Mouse (Mus musculus): ENCODE measurements around the gene Pla2g4d.
"Not testable (repeated sequence)": the region's sequence is repeated elsewhere in the genome, so short reads cannot be mapped to it uniquely, and the experiment has no call there.

Pla2g4d gene

DNA sequence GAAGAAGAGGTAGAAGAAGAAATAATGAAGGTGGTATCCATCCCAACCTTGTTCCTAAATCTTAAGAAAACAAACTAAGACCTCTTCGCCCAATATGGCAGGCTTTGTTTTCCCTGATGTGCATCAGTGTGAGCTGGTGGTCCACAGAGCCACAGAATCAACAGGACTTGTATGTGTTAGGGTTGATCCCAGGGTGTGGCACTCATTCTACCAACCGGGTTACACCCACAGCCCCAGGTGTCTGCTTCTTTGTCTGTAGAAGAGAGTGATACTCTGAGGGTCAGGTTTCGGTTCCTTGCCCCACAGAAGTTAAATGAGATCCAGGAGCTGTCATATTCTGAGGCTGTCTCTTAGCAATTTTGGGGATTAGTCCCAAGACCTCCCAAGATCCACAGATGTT is 27.7 kb downstream of the Pla2g4d start:
- no peak for DNase-seq (ENCODE audit: low spot score)

DNA sequence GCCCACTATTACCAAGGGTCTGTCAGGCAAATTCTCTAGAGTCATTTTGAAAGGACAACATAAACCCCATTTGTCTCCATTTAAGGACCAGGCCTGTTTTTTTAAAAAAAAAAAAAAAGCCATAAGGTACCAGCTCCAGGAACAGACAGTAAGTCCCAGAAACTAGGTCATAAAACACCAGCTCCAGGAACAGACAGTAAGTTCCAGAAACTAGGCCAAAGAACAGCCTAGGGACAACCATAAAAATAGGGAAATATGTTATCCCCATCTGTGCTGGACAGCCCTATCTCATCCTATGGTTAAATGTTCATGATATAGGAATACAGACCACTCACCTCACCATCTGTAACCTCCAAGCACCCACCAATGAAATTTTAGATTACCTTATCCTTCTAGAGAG is 32.7 kb downstream of the Pla2g4d start:
- DNase-seq (ENCODE audit: low spot score), result no peak

DNA sequence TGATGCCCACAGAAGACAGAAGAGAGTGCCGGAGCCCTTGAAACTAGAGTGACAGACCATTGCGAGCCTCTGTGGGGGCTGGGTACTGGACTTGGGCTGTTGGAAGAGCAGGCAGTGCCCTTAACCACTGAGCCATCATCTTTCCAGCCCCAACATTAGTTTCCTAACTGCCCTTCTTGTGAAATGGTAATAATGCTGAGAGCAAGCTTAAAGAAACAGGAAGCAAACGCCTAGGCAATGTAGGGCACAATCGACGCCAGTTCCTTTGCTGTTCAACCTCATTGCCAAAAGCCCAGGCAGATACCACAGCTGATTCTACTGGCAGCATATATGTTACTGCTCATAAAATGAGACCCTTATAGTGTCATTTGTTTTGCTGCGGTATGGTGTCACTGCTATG is 36.4 kb downstream of the Pla2g4d start:
- no peak for DNase-seq (ENCODE audit: low spot score)

DNA sequence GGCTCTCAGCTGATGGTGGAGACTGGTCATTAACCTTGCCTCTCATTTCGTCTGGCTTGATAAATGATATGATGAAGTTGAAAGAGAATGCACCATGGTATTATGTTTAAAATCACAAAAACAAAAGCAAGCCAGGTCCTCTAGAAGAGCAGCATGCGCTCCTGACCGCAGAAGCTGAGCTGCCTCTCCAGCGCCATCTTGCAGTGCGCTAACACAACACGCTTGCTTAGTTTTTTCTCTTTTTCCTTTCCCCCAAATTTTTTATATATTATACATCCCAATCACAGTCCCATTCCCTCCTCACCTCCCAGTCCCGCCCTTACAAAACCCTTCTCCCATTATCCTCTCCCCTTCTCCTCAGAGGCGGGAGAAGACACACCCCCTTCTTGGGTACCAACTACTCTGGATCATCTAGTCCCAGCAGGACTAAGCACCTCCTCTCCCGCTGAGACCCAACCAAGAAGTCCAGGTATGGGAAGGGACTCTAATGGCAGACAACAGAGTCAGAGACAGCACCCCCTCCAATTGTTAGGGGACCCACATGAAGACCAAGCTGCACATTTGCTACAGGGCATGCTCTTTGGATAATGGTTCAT is 43.5 kb downstream of the Pla2g4d start:
- DNase-seq (ENCODE audit: low spot score), result no peak

DNA sequence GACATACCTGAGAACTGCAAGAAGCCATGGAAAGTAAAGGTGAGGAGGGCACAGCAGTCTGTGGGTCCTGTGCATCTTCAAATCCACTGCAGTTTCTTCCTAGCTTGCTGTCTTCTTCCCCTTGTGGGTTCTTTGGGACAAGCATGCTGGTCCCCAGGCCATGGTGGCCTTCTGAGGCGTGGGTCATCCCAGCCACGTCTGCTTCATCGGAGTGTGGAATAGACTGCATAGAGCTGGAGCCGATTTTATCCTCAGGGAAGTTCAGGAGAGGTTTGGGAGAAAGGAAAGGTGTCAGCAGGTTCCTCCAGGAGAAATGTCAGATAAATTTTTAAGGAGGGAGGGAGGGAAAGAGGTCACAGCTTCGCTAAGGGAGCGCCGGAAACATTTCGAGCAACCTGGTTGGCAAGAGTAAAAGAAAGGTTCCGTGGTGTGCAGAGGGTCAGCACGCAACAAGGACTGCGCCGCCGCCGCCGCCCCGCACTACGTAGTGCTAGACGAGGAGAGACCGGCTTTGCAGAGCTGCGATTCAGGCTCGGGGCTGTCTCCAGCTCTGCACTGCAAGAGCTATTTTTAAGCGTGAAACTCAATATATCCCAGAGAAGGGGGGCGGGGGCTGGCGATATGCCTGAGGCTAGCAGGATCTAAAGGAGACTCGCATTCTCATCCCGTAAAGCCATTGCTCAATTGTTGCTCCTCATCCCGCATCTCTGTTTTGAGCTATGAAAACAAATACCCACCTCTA is 44.1 kb downstream of the Pla2g4d start, which contains the start of gene Pla2g4e:
Pla2g4e (minus strand) TSS at position 657 of the 742 bp plus-strand sequence.
- DNase-seq (ENCODE audit: low spot score), result no peak

DNA sequence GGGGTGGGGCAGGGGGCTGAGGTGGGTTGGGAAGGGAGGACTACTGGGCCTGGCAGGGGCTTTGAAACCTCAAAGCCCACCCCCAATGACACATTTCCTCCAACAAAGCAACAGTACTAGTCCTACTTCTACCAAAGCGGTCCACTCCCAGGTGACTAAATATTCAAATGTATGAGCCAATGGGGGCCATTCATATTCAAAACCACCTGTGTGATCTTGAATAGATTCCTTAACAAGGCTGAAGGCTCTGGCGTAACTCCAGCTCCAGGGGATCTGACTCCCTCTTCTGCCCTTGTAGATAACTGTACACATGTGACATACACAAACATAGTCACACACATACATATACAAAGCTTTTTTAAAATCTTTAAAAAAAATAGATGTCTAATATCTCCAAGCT is 45.0 kb downstream of the Pla2g4d start:
- no peak for DNase-seq (ENCODE audit: low spot score)

DNA sequence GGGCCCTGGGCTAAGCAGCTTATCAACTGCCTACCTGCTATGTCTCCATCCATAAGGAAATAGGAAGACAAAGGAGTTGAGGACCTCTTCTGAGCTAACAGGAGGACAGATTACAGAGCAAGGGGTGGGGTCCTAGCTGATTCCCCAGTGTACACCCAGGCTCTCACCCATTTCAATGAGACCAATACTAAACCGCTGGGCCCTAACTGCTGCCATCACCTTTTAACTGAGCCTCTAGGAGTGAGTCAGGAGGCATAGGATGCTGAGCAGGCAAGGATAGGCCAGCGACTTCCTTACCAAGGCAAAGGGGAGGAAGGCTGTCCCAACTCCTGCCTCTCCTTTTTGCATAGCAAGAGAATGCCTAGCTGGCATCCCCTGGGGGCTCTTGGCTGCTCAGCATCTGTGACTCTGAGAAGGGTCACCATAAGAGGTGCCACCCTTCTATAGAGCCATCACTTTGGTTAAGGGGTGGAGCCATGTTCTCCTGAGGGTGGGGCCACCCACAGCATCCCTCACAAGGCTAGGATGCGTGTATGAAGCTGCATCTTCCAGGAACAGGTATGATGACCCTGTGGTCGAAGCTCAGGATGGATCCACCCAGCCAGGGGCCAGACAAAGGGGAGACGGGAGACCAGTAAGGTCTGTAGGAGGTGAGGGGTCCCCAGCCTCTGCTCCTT is 46.1 kb downstream of the Pla2g4d start:
- no peak for DNase-seq (ENCODE audit: low spot score)

DNA sequence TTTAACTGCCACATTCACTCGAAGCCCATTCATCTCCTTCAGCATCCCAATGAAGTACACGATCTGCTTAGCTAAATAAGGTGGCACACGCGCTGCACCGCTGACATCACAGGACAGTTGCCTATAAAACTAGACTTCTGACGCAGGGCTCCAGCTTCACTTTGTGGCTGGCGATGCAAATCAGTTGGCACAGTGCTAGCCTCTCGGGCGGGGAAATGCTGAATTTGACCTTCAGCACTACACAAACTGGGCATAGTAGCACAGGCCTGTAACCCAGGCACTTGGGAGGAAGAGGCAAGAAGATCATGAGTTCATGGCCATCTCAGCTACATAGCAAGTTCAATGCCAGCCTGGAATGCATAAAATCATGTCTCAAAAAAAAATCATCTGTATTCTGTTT is 50.3 kb downstream of the Pla2g4d start:
- DNase-seq (ENCODE audit: low spot score), result not testable (repeated sequence)

DNA sequence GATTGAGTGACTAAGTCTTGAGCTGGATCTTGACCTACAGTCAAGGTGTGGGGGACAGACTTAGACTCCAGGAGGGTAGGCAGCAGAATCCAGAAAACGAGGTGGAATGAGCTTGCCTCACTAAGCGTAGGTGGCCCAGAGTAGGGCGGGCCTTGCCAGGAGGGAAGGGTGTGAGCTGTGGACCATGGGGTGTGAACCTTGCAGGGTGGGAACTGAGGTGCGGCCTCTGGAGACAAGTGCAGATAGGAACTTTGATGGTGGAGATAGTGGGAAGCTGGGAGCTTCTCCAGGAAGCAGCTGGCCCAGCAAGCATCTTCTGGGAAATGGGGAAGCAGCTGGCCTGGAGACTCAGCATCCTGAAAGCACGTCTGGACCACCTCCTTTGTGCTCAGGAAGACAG is 51.2 kb downstream of the Pla2g4d start:
- no peak for DNase-seq (ENCODE audit: low spot score)

DNA sequence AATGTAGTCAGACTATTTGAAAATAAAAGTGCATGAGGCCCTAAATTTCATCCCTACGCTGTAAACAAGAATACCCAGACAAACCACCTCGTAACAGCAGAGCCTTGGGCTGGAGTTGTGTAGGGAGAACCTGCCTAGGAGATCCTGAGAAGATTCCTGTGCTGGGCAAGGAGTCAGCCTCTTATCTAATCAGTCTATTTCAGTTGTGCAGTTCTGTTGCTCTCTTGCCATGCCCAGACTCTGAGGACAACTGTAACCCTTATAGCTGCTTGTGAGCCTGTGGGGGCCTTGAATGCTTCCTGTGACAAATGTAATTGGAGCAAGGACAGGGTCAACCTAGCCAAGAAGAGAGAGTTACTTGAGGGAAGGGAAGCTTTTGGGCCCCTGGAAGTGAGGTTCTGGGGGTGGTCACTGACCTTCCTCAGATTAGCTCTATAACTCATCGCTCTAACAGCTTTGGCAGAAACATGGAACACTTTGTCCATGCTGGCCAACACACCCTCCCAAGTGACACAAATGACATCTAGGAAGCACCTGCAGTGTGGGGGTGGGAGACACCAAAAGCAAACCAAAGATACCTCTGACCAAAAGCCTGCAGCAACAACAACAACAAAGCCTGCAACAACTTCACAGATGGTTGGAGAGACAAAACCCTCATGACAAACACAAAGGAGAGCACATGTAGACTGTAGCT is 52.9 kb downstream of the Pla2g4d start:
- DNase-seq (ENCODE audit: low spot score), result no peak

DNA sequence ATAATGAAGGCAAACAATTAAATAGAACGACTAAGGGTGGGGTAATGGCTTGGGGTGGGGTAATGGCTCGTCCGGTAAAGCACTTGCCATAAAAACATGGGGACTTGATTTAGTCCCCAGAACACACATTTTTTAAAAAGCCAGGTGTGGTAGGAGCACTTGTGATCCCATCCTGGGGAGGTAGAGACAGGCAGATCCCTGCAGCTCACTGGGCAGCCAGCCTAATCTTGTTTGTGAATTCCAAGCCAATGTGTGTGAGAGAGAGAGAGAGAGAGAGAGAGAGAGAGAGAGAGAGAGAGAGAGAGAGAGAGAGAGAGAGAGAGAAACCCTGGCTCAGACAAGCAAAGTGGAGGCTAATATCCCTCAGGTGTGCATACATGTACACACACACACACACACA is 53.6 kb downstream of the Pla2g4d start:
- no peak for DNase-seq (ENCODE audit: low spot score)

DNA sequence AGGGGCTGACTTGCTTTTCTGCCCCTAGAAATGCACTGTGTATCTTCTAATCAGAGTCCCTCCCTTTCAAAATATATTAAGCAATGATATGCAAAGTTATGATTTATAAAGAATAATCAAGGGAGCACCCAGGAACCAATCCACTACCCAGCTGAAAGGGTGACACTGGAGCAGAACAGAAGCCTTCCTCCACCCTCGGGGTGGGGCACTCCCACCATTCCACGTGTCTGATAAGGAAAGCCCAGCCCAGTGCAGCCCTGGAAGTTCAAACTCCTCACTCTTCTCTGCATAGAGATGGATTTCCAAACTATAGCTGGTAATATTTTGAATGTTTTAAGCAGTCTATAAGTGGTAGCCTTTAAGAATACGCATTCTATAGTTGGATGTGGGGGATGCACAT is 57.4 kb downstream of the Pla2g4d start:
- no peak for DNase-seq (ENCODE audit: low spot score)

Measured in ovary, postnatal 10 days (tissue).